Mouse (Mus musculus): ENCODE data around the gene Csnk1d.

GRCm38 (mm10) chr11:120991791-120992190, 661 bp upstream of the Csnk1d start:
- no peak for TF ChIP-seq CTCF (IDR thresholded peaks at IDR 0.05; ENCODE audit: low read depth, low read length)
- no peak for TF ChIP-seq TAL1 (conservative IDR thresholded peaks at IDR 0.05; ENCODE audit: low read depth, low read length)
- TF ChIP-seq GATA2 (IDR thresholded peaks at IDR 0.05; ENCODE audit: borderline replicate concordance, low read depth, low read length): no peak
